Mouse (Mus musculus): Measurements from ENCODE around the gene Akirin2.

GRCm38 (mm10) chr4:34529941-34530340 lies 20.8 kb upstream of the Akirin2 start:
- TF ChIP-seq CTCF (IDR thresholded peaks at IDR 0.05) (no peak), EP300 (IDR thresholded peaks at IDR 0.05) (no peak)
